Mouse (Mus musculus) MEL (cell line): ENCODE data around the gene Tmem11. TPM values are rescaled to one million over a fixed set of nuclear protein-coding genes. Genes with fewer than 3 reads are reported as not detected.

Experiments
- DNase-seq: peaks from one replicate; pipeline ENCODE4 v3.0.0; 2011; ENCODE audit warnings: low read depth, low spot score
- H3K27ac ChIP-seq: 2 replicates; pipeline ENCODE4 v1.5.1; 2012; ENCODE audit warnings: low read depth, mild to moderate bottlenecking, control low read depth, low read length, moderate library complexity; ENCODE audit not compliant: control insufficient read depth
- H3K27me3 ChIP-seq, 2 experiments: fragments of 150-350 bp in 1 of 2; sonication (generic) in 1 of 2; 2 replicates each; pipeline ENCODE4 v1.6.1; 2012; ENCODE audit warnings: low read length in 2 of 2, mild to moderate bottlenecking in 2 of 2, improper control_type of control experiment in 1 of 2, moderate library complexity in 1 of 2; ENCODE audit not compliant: insufficient read depth in 2 of 2, control insufficient read depth in 1 of 2
- H3K36me3 ChIP-seq, 2 experiments: 2 replicates each; pipeline ENCODE4 v1.6.1; 2012 to 2014; ENCODE audit warnings: low read length in 2 of 2, improper control_type of control experiment in 1 of 2, inconsistent platforms in 1 of 2, mild to moderate bottlenecking in 1 of 2; ENCODE audit not compliant: insufficient read depth in 2 of 2, control insufficient read depth in 1 of 2
- H3K4me1 ChIP-seq, 2 experiments: fragments of 150-350 bp in 1 of 2; sonication (generic) in 1 of 2; 2 replicates each; pipeline ENCODE4 v1.6.1; 2012; ENCODE audit warnings: low read length in 2 of 2, improper control_type of control experiment in 1 of 2, mild to moderate bottlenecking in 1 of 2; ENCODE audit not compliant: insufficient read depth in 2 of 2, control insufficient read depth in 1 of 2
- H3K4me3 ChIP-seq, 2 experiments: fragments of 150-350 bp in 1 of 2; sonication (generic) in 1 of 2; 2 replicates each; pipeline ENCODE4 v1.5.1; 2012; ENCODE audit warnings: low read depth in 2 of 2, low read length in 2 of 2, mild to moderate bottlenecking in 2 of 2, moderate library complexity in 2 of 2, control low read depth in 1 of 2, improper control_type of control experiment in 1 of 2; ENCODE audit not compliant: control insufficient read depth in 1 of 2, insufficient read depth in 1 of 2
- H3K79me2 ChIP-seq: 2 replicates; pipeline ENCODE4 v1.6.1; 2012; ENCODE audit warnings: mild to moderate bottlenecking, low read length, moderate library complexity; ENCODE audit not compliant: control insufficient read depth, poor library complexity, insufficient read depth
- H3K9ac ChIP-seq: 2 replicates; pipeline ENCODE4 v1.6.1; 2012; ENCODE audit warnings: low read depth, mild to moderate bottlenecking, control low read depth, low read length, moderate library complexity; ENCODE audit not compliant: control insufficient read depth, poor library complexity, severe bottlenecking
- H3K9me3 ChIP-seq: fragments of 150-350 bp; sonication (generic); replicated peaks from 2 replicates; pipeline ENCODE4 v1.6.1; 2012; ENCODE audit warnings: mild to moderate bottlenecking, low read length, improper control_type of control experiment, moderate library complexity; ENCODE audit not compliant: insufficient read depth
- BHLHE40 ChIP-seq: IDR thresholded peaks from 2 replicates; pipeline ENCODE4 v1.6.1; 2012; ENCODE audit warnings: low read depth, mild to moderate bottlenecking, inconsistent platforms, low read length, improper control_type of control experiment, borderline replicate concordance
- CHD2 ChIP-seq: IDR thresholded peaks from 2 replicates; pipeline ENCODE4 v1.6.1; 2011; ENCODE audit warnings: low read length, improper control_type of control experiment
- CTCF ChIP-seq, 3 experiments: IDR thresholded peaks in 2 of 3; conservative IDR thresholded peaks in 1 of 3; 2 replicates each; pipeline ENCODE4 v1.5.1; 2011 to 2012; ENCODE audit warnings: low read length in 3 of 3, low read depth in 2 of 3, mild to moderate bottlenecking in 2 of 3, improper control_type of control experiment in 1 of 3, inconsistent platforms in 1 of 3, mixed read lengths in 1 of 3, moderate library complexity in 1 of 3; ENCODE audit not compliant: control insufficient read depth in 1 of 3, insufficient read depth in 1 of 3, poor library complexity in 1 of 3, severe bottlenecking in 1 of 3
- ELF1 ChIP-seq: IDR thresholded peaks from 2 replicates; pipeline ENCODE4 v1.6.1; 2014; ENCODE audit warnings: low read depth, mild to moderate bottlenecking, inconsistent platforms, low read length, improper control_type of control experiment, moderate library complexity
- EP300 ChIP-seq, 2 experiments: IDR thresholded peaks; 2 replicates each; pipeline ENCODE4 v1.6.1; 2011; ENCODE audit warnings: improper control_type of control experiment in 2 of 2, low read length in 2 of 2, low read depth in 1 of 2, mild to moderate bottlenecking in 1 of 2
- GABPA ChIP-seq: IDR thresholded peaks from 2 replicates; pipeline ENCODE4 v1.6.1; 2012; ENCODE audit warnings: low read depth, mild to moderate bottlenecking, inconsistent platforms, low read length, improper control_type of control experiment, moderate library complexity
- HCFC1 ChIP-seq: IDR thresholded peaks from 2 replicates; pipeline ENCODE4 v1.6.1; 2012; ENCODE audit warnings: low read depth, mild to moderate bottlenecking, inconsistent platforms, low read length, improper control_type of control experiment, moderate library complexity
- KAT2A ChIP-seq: conservative IDR thresholded peaks from 2 replicates; pipeline ENCODE4 v1.6.1; 2012; ENCODE audit warnings: low read depth, low read length, improper control_type of control experiment, inconsistent platforms
- MXI1 ChIP-seq: IDR thresholded peaks from 2 replicates; pipeline ENCODE4 v1.6.1; 2011; ENCODE audit warnings: mild to moderate bottlenecking, low read depth, low read length, improper control_type of control experiment
- MYC ChIP-seq: IDR thresholded peaks from 2 replicates; pipeline ENCODE4 v1.6.1; 2011; ENCODE audit warnings: low read depth, mild to moderate bottlenecking, low read length, improper control_type of control experiment, moderate library complexity
- NELFE ChIP-seq: IDR thresholded peaks from 2 replicates; pipeline ENCODE4 v1.6.1; 2011; ENCODE audit warnings: low read depth, low read length, improper control_type of control experiment
- NRF1 ChIP-seq: IDR thresholded peaks from 2 replicates; pipeline ENCODE4 v1.6.1; 2014; ENCODE audit warnings: low read depth, mild to moderate bottlenecking, inconsistent platforms, low read length, improper control_type of control experiment, moderate library complexity; ENCODE audit not compliant: poor library complexity, insufficient read depth, severe bottlenecking
- POLR2AphosphoS2 ChIP-seq: IDR thresholded peaks from 2 replicates; pipeline ENCODE4 v1.6.1; 2011; ENCODE audit warnings: low read length, improper control_type of control experiment
- RAD21 ChIP-seq: IDR thresholded peaks from 2 replicates; pipeline ENCODE4 v1.6.1; 2011; ENCODE audit warnings: mild to moderate bottlenecking, low read depth, low read length, improper control_type of control experiment
- RCOR1 ChIP-seq: IDR thresholded peaks from 2 replicates; pipeline ENCODE4 v1.6.1; 2012; ENCODE audit warnings: low read depth, mild to moderate bottlenecking, inconsistent platforms, low read length, improper control_type of control experiment
- SIN3A ChIP-seq: IDR thresholded peaks from 2 replicates; pipeline ENCODE4 v1.6.1; 2012; ENCODE audit warnings: low read length, improper control_type of control experiment, inconsistent platforms
- SMC3 ChIP-seq: IDR thresholded peaks from 2 replicates; pipeline ENCODE4 v1.6.1; 2011; ENCODE audit warnings: low read depth, low read length, improper control_type of control experiment
- TBP ChIP-seq: IDR thresholded peaks from 2 replicates; pipeline ENCODE4 v1.8.0; 2011; ENCODE audit warnings: low read depth, low read length, improper control_type of control experiment
- TCF12 ChIP-seq: IDR thresholded peaks from 2 replicates; pipeline ENCODE4 v1.6.1; 2014; ENCODE audit warnings: low read depth, mild to moderate bottlenecking, inconsistent platforms, low read length, improper control_type of control experiment, moderate library complexity
- USF1 ChIP-seq: IDR thresholded peaks from 2 replicates; pipeline ENCODE4 v1.6.1; 2014; ENCODE audit warnings: low read depth, mild to moderate bottlenecking, inconsistent platforms, low read length, improper control_type of control experiment, moderate library complexity
- USF2 ChIP-seq, 2 experiments: IDR thresholded peaks; 2 replicates each; pipeline ENCODE4 v1.6.1; 2011 to 2012; ENCODE audit warnings: improper control_type of control experiment in 2 of 2, low read length in 2 of 2, borderline replicate concordance in 1 of 2, inconsistent platforms in 1 of 2, low read depth in 1 of 2, mild to moderate bottlenecking in 1 of 2; ENCODE audit not compliant: insufficient read depth in 1 of 2
- ZC3H11A ChIP-seq: IDR thresholded peaks from 2 replicates; pipeline ENCODE4 v1.6.1; 2012; ENCODE audit warnings: low read depth, mild to moderate bottlenecking, inconsistent platforms, low read length, improper control_type of control experiment
- polyA plus RNA-seq, 2 experiments: library from polyadenylated mRNA; stranded (reverse) in 1 of 2; unstranded in 1 of 2; fragments of >175 nt in 1 of 2; fragments of >200 nt in 1 of 2; gene quantifications; 2 replicates each; pipeline versions ENCODE4 v1.2.1 to v1.2.4; 2012; ENCODE audit warnings: low replicate concordance in 2 of 2, low read depth in 1 of 2; ENCODE audit not compliant: insufficient read length in 2 of 2, insufficient read depth in 1 of 2, missing spikeins in 1 of 2
- total RNA-seq: library from RNA; depleted of rRNA; stranded (reverse); fragments of 300-350 nt; gene quantifications from 2 replicates; pipeline ENCODE4 v1.2.3, GENCODE M21; 2012

Tmem11 gene
- total and polyA plus RNA-seq, 3 experiments, result 117 to 125 TPM; not detected in 1

DNA sequence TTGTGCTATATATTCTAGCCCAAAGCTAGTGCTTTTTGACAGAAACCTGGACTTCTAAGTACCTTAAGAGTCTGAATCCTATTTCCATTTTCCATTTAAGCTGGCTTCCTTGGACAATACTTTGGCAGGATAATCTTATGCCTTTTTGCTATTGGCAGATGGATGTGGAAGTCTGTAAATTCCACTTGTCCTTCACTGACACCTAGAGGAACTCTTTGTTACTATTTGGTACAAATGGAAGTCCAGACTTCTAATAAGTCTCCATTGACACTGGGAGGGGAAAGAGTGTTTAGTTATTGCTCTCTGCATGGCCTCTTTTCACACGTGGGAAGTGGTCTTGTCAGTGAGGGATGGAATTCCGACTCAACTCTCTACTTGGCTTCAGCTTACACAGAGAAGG lies 50.2 kb downstream of the Tmem11 start:
- Histone ChIP-seq H3K36me3 (peaks cover 0 to 14% of the 10 kb centered on the region in 2 experiments; a peak in 2 of 4 replicates), H3K27ac (no peak overlapping the region), H3K4me3 (no peak overlapping the region), H3K79me2 (peaks cover 16% of the 10 kb centered on the region), H3K27me3 (no peaks in the 10 kb centered on the region), H3K9ac (no peak overlapping the region), H3K4me1 (peaks cover 4 to 18% of the 10 kb centered on the region in 2 experiments; a peak in 3 of 4 replicates), H3K9me3 (no peaks in the 10 kb centered on the region)
- peak; percentile 38 for DNase-seq
- TF ChIP-seq SMC3 (no peak), RAD21 (peak; percentile 44), CTCF (IDR thresholded peaks at IDR 0.05 in 2 of 3, conservative IDR thresholded peaks at IDR 0.05 in 1 of 3; ENCODE audit: control insufficient read depth in 1 of 3, insufficient read depth in 1 of 3, low read depth in 2 of 3, low read length in 3 of 3, poor library complexity in 1 of 3, severe bottlenecking in 1 of 3) (peak in 1 of 3 experiments; percentile 42; a peak in 2 of 6 replicates)

DNA sequence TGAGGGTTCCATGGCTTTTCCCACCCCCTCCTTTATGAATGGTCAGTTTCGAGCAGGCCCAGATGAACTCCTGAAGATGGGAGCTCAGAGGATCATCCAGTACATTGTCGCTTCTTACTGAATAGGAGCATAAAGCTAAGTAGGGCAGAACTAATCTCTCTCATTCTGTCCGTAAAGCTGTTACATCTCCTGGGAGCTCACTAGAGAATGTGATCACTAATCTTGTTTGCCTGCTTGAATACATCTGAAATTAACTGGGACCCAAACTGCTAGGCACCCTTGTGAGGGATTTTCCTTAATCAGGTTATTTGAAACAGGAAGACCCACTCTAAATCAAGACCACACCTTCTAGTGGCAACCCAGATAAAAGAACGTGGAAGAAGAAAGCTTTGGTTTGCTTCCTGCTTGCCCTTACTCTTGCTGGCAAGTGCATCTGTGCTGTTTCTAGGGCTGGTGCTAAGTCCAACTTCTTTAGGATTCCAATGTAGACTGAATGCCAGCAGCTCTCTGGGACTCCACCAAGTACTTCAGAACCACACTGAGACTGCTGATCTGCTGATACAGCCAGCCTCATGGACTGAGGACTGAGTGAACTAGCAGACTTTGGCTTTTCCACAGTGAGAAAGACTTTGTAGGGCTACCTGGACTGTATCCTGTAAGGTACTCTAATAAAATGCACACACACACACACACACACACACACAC lies 51.7 kb downstream of the Tmem11 start:
- Histone ChIP-seq H3K27ac (no peak overlapping the region), H3K36me3 (peaks cover 0 to 14% of the 10 kb centered on the region in 2 experiments; a peak in 2 of 4 replicates), H3K9ac (no peak overlapping the region), H3K9me3 (no peaks in the 10 kb centered on the region), H3K4me1 (peaks cover 4 to 18% of the 10 kb centered on the region in 2 experiments; a peak in 3 of 4 replicates), H3K4me3 (no peak overlapping the region), H3K79me2 (peaks cover 14% of the 10 kb centered on the region)
- DNase-seq, result peak; percentile 48
- TF ChIP-seq TCF12 (0 out of 2 replicates have a peak, but pooled peaks have one; percentile 11), RCOR1 (peak; percentile 85), BHLHE40 (no peak), EP300 (IDR thresholded peaks at IDR 0.05; ENCODE audit: low read depth in 1 of 2, low read length in 2 of 2) (peak in 1 of 2 experiments; percentile 30; a peak in 1 of 4 replicates)
- TF ChIP-seq, all 39 proteins: peak for 3
- 0 out of 4 replicates have a peak, but pooled peaks cover 0 to 1% of the 10 kb centered on the region in 2 experiments for H3K27me3 ChIP-seq

DNA sequence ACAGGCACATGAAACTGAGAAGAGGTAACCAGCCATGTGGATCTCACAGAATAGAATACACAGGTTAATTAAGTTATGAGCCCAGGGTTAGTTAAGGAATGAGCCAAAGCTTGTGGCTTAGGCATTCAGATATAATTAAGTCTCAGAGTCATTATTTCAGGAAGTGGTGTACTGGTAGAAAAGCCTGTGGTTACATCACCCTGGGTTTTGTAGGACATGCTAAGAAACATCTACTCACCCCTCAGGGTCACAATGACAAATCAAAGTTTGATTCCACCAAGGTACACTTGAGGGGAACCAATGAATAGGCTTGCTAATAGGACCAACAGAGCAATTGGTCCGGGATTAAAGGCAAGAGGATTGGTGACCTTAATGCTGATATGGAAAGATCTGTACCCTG lies 52.4 kb downstream of the Tmem11 start:
- Histone ChIP-seq H3K4me1 (peaks cover 4 to 18% of the 10 kb centered on the region in 2 experiments; a peak in 3 of 4 replicates), H3K4me3 (no peak overlapping the region), H3K9ac (no peak overlapping the region), H3K9me3 (no peaks in the 10 kb centered on the region), H3K27ac (0 out of 2 replicates have a peak overlapping the region, but pooled peaks have one; percentile 9), H3K27me3 (peaks cover 0 to 1% of the 10 kb centered on the region in 2 experiments; a peak in 1 of 4 replicates), H3K36me3 (peaks cover 0 to 14% of the 10 kb centered on the region in 2 experiments; a peak in 2 of 4 replicates), H3K79me2 (peaks cover 10% of the 10 kb centered on the region)
- DNase-seq, result peak; percentile 64
- TF ChIP-seq RCOR1, result peak; percentile 49; the same call in 1 of the 2 replicates
- 0 out of 2 replicates have a peak, but pooled peaks have one; percentile 16 for TF ChIP-seq SIN3A
- TF ChIP-seq EP300 (IDR thresholded peaks at IDR 0.05; ENCODE audit: low read depth in 1 of 2, low read length in 2 of 2), result peak in 1 of 2 experiments; percentile 30; a peak in 1 of 4 replicates
- TF ChIP-seq TBP, result no peak
- TF ChIP-seq USF1, result no peak
- TF ChIP-seq MYC, result no peak
- TF ChIP-seq RAD21, result no peak
- no peak for TF ChIP-seq SMC3
- TF ChIP-seq NRF1, result no peak
- TF ChIP-seq GABPA, result no peak
- peak; percentile 22; the same call in 1 of the 2 replicates for TF ChIP-seq ELF1
- no peak for TF ChIP-seq USF2 (IDR thresholded peaks at IDR 0.05; ENCODE audit: borderline replicate concordance in 1 of 2, insufficient read depth in 1 of 2, low read depth in 1 of 2, low read length in 2 of 2)
- TF ChIP-seq NELFE, result no peak
- no peak for TF ChIP-seq POLR2AphosphoS2
- no peak for TF ChIP-seq CHD2
- no peak for TF ChIP-seq ZC3H11A
- TF ChIP-seq KAT2A, result no peak
- no peak for TF ChIP-seq HCFC1
- TF ChIP-seq MXI1, result peak; percentile 14; the same call in 1 of the 2 replicates
